Mouse (Mus musculus) embryo, embryonic 10.5 days (tissue): ENCODE results near the gene Npas3.

Source experiments
- DNase-seq: peaks from one replicate; pipeline ENCODE4 v3.0.0-alpha.2; 2015; ENCODE audit warnings: low spot score

Npas3 gene

DNA sequence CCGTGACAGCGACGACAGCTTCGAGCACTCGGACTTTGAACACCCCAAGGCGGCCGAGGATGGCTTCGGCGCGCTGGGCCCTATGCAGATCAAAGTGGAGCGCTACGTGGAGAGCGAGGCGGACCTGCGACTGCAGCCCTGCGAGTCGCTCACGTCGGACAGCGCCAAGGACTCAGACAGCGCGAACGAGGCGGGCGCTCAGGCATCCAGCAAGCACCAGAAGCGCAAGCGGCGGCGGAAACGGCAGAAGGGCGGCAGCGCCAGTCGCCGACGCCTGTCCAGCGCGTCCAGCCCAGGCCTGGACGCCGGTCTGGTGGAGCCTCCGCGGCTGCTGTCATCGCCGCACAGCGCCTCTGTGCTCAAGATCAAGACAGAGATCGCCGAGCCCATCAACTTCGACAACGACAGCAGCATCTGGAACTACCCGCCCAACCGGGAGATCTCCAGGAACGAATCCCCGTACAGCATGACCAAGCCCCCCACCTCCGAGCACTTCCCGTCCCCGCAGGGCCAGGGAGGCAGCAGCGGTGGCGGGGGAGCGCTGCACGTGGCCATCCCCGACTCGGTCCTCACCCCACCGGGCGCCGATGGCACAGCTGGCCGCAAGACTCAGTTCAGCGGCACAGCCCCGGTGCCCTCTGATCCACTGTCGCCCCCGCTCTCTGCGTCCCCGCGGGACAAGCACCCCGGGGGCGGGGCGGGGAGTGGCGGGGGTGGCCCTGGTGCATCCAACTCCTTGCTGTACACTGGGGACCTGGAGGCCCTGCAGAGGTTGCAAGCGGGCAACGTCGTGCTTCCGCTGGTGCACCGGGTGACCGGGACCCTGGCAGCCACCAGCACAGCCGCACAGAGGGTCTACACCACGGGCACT, 819.6 kb downstream of the Npas3 start:
- peak; percentile 76 for DNase-seq

DNA sequence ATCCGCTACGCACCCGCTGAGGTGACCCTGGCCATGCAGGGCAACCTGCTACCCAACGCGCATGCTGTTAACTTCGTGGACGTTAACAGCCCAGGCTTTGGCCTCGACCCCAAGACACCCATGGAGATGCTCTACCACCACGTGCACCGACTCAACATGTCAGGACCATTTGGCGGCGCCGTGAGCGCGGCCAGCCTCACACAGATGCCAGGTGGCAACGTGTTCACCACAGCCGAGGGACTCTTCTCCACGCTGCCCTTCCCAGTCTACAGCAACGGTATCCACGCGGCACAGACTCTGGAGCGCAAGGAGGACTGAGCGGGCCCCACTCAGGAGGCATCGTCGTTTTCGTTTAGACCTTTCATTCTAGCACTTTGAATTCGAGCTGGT, 820.3 kb downstream of the Npas3 start:
- no peak for DNase-seq

DNA sequence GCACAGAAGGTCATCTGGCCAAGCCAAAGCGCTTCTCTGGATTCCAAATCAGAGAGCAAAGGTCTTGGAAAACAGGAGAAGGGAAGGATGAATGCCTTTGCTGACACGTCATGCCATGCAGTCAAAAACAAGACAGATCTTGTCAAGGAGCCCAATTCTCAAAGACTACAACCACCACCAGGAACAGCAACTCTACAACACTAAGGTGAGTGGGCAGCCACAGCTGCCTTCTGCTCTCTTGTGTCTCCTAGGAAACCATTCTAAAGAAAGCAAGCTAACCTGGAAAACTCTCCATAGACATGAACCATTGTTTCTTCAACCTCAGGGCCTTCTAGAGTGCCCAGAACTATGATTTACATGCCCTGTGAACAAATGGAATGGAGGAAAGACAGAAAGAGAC, 825.5 kb downstream of the Npas3 start:
- no peak for DNase-seq

GRCm38 (mm10) chr12:54080996-54081395, 832.5 kb downstream of the Npas3 start:
- no peak for DNase-seq

DNA sequence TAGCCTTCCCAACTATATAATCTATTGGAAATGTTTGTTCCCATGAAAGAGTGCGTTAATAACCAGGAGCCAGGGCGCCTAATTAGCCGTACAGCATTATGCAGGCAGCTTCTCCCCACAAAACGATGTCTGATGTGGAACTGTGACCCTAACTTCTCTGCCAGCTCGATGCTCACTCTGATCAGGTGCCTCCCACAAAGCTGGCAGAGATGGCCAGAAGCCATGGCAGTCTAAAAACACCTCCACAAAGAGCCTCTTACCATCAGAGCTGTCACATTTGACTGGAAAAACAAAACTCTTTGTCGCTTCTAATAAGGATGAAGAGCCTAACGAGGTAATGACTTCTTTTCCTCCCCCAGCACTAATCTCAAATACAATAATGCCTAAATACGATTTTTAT, 845.3 kb downstream of the Npas3 start:
- no peak for DNase-seq

DNA sequence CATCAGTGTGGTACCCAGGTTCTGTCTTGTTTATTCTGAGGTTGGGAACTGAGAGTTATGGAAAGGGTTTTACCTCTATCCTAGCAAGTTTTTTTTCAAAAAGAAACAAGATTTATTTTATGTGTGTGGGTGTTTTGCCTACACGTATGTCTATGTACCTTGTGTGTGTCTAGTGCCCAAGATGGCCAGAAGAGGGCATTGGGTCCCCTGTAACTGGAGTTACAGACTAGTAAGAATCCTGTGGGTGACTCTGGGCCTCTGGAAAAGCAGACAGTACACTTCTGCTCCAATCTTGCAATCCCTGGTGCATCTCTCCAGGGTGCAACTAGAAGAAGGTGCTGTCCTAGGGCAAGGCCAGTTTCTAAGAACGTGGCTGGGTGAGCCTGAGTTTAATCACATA, 848.0 kb downstream of the Npas3 start:
- peak; percentile 24 for DNase-seq

- DNase-seq, result no peak
These were observed 849.7 kb downstream of the Npas3 start for GRCm38 (mm10) chr12:54098136-54098535.

- DNase-seq, result peak; percentile 89
These were observed 850.3 kb downstream of the Npas3 start for GRCm38 (mm10) chr12:54098785-54099184.

GRCm38 (mm10) chr12:54099458-54099857, 851.0 kb downstream of the Npas3 start:
- no peak for DNase-seq

GRCm38 (mm10) chr12:54101307-54101870, 852.9 kb downstream of the Npas3 start:
- no peak for DNase-seq

- DNase-seq, result no peak
These were observed 854.0 kb downstream of the Npas3 start for GRCm38 (mm10) chr12:54102500-54102899.

DNA sequence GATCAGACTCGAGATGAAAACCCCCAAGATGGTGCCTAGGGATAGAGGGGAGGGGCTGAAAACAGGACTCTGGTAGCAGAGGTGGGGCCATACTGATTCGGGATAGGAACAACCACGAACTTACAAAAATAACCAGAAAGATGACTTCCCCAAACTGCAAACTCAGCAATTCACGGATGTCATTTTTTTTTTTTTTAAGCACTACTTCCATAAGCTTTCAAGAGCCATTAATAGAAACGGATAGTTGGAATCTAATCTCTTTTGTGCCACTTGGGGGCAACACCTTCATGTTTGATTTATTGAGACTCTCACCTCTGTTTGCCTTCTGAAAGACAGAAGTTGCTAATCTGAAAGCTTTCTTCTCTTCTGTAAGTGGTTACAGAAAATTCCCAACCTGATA, 857.1 kb downstream of the Npas3 start:
- DNase-seq, result peak; percentile 27

GRCm38 (mm10) chr12:54105946-54106345, 857.5 kb downstream of the Npas3 start:
- DNase-seq, result no peak

- no peak for DNase-seq
These were observed 861.9 kb downstream of the Npas3 start for GRCm38 (mm10) chr12:54110342-54110741.

GRCm38 (mm10) chr12:54110930-54111329, 862.5 kb downstream of the Npas3 start:
- DNase-seq, result no peak

DNA sequence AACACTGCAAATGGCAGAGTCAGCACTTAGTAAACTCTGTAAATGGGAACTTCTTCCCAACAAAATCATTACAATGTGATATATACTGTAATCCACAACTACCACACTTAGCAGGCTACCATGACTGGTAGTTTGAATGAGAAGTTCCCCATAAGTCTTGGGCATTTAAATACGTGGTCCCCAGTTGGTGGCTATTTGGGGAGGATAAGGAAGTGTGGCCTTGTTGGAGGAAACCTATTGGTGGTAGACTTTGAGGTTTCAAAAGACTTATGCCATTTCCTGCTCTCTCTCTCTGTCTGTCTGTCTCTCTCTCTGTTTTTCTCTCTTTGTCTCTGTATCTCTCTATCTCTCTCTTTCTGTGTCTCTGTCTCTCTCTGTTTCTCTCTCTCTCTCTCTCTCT, 871.9 kb downstream of the Npas3 start:
- no peak for DNase-seq

- DNase-seq, result no peak
These were observed 872.8 kb downstream of the Npas3 start for GRCm38 (mm10) chr12:54121286-54121685.
